Mouse (Mus musculus) cerebellum, postnatal 4 days (tissue): ENCODE data around the gene Washc2.
"Not testable (repeated sequence)": the region's sequence is repeated elsewhere in the genome, so short reads cannot be mapped to it uniquely, and the experiment has no call there.

Experiments
- DNase-seq, 2 experiments: peaks; one replicate each; pipeline ENCODE4 v3.0.0; 2022; ENCODE audit warnings: low spot score in 2 of 2, mixed read lengths in 1 of 2

The Washc2 gene

DNA sequence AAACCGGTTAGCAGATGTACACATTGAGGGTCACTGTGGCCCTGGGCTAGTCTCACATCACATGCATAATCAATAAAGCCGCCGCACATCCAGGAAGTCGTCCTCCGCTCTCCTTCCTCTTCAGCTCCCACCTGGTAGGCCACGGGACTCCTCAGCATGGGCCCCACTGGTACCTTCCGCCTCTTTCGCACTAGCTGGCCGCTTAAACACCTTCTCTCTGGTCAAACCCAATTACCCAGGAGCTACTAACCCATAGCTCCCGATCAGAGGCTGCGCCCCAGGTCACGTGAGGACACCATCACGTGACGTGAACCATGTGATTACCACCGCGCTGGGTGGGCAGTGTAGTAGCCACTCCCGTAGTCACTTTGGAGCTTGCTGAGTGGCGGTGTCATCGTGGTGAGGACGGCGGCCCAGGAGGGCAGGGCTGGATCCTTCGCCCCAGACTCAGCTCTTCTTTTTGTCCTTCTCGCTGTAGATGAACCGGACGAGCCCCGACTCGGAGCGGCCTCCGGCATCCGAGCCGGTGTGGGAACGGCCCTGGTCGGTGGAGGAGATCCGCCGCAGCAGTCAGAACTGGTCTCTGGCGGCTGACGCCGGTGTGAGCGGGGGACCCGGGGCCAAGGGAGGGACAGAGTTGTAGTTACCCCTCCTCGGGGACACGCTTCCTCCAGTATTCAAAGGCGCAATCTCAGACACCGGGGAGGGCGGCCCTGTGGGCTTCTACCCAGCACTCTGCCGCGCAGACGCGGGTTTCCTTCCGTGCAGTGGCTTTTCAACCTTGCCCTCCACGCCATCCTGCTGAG, at the start of gene Washc2:
Gene Washc2, plus strand, starts transcription at position 310 of the 806 bp plus-strand sequence.
- DNase-seq: peak; percentile 78 to 92

DNA sequence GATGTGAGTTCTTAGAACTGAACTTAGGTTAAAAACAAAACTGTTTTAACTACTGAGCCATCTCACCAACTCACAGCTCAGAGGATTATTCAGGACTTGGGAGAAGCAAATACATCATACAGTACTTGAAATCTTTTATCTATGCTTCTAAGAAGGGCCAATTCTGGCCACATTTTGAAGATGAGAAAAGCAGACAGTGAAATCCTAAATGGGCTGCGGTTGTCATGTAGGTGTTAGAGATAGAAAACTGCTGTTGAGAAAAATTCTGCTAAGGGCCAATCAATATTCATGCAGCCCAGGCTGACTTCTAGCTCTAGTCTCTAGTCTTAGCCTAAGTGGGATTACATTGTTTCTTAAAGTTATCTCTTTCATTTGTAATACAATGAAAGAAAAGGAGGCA, 41.5 kb upstream of the Washc2 start:
- no peak for DNase-seq

DNA sequence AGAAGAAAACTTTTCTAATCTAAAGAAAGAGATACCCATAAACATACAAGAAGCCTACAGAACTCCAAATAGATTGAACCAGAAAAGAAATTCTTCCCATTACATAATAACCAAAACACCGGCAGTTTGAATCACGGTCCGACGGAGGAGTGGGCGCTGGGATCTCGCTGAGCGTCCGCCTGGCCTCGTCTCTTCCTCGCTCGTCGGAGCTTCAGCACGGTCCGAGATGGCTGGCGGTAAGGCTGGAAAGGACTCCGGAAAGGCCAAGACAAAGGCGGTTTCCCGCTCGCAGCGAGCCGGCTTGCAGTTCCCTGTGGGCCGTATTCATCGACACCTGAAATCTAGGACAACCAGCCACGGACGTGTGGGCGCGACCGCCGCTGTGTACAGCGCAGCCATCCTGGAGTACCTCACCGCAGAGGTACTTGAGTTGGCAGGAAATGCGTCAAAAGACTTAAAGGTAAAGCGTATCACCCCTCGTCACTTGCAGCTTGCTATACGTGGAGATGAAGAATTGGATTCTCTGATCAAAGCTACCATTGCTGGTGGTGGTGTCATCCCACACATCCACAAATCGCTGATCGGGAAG, 34.2 kb upstream of the Washc2 start:
- DNase-seq: peak in 1 of 2 experiments; percentile 13

DNA sequence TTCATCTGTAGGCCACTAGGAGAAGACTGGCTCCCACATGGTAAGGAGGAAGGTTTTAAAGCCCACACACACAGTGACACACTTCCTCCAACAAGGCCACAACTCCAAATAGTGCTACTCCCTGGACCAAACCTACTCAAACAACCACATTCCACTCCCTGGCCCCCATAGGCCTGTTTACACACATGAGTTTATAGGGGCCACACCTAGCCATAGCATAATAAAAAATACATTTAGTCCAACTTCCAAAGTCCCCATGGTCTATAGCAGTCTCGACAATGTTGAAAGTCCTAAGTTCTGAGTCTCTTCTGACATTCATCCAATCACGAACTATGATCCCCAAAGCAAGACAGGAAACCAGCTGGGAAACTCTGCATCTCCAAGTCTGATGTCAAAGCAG, 29.5 kb upstream of the Washc2 start:
- no peak for DNase-seq

DNA sequence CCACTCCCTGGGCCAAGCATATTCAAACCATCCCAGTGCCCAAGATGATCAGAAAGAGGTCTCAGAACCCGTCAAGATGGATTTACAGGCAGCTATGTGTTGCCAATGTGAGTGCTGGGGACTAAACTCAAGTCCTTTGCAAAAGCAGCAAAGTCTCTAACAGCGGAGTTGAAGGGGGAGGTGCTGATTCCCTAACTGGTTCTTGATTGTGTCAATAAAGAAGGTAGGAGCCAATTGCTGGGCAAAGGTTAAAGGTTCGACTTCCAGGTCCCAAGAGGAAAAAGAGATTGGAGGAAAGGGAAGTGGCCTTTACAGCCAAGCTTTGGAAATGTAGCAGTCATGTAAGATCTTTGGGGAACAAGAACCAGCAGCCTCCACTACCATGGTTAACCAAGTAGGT, 27.1 kb upstream of the Washc2 start:
- no peak for DNase-seq

DNA sequence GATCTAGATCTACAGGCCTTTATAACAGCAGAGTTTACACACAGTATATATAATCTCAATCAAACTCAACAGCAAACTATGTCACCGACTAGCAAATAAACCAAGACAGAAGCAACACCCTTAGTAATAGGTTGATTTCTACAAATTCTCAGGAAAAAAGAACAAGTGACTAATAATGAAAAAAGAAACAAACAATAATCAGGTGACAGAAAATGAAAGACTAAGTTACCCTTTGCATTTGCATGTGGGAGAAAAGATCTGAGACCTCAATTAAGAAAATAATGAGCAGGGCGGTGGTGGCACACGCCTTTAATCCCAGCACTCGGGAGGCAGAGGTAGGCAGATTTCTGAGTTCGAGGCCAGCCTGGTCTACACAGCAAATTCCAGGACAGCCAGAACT, 24.3 kb upstream of the Washc2 start:
- no peak for DNase-seq

DNA sequence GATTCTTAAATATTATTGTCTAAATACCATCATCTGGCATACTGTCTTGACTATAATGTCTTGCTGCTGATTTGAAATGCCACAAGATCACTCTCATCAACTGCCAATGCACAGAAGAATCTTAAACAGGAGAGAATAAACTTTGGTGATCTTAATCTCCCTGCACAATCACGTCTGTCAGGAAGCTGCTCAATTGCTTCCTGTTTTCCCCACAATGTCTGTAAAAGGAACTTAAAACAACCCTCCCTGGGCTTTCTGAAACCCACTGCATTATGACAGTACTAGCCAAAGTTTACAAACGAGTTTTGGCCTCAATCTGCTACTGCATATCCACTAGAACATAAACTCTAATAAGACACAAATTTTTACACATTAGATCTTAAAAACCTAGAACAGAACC, 21.4 kb upstream of the Washc2 start:
- DNase-seq: no peak

DNA sequence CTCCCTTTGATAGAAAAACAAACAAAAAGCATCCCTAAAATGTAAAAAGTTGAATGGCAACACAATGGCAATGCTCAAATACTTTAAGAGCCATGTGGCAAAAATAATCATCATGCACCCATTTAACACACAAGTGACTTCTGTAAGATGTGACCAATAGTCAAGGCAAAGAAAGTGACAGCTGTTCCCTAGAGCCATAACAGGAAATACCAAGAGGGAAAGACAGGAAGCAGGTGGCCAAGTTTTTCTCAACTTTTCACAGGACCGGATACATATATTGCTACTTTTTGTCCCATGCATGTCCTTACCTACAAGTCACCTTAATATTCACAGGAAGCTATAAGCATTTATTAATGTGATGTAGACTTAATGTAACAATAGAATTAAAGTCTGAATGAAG, 18.4 kb upstream of the Washc2 start:
- no peak for DNase-seq

DNA sequence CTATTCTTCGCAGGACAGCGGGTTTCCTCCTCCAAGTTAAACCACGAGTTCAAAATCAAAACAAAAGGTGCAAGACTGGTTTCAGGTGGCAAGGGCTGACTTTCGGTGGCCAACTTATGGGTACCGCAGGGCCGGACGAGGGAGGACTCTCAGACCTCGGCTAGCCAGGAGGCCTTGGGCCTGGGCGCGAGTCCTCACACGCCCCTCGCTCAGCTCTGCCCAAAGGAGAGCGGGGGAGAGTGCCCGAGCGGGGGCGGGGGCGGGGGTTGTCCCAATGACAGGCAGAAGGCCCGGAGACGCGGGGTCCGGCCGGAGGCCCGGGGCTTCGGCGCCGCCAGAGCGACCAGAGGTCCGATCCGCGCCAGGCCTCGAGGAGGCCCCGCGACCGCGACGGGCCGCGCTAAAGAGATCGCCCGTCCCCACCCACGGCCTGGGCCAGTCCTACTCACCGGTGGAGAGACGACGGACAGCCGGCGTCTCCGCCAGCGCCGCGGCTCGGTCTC, 15.0 kb upstream of the Washc2 start:
- no peak for DNase-seq

DNA sequence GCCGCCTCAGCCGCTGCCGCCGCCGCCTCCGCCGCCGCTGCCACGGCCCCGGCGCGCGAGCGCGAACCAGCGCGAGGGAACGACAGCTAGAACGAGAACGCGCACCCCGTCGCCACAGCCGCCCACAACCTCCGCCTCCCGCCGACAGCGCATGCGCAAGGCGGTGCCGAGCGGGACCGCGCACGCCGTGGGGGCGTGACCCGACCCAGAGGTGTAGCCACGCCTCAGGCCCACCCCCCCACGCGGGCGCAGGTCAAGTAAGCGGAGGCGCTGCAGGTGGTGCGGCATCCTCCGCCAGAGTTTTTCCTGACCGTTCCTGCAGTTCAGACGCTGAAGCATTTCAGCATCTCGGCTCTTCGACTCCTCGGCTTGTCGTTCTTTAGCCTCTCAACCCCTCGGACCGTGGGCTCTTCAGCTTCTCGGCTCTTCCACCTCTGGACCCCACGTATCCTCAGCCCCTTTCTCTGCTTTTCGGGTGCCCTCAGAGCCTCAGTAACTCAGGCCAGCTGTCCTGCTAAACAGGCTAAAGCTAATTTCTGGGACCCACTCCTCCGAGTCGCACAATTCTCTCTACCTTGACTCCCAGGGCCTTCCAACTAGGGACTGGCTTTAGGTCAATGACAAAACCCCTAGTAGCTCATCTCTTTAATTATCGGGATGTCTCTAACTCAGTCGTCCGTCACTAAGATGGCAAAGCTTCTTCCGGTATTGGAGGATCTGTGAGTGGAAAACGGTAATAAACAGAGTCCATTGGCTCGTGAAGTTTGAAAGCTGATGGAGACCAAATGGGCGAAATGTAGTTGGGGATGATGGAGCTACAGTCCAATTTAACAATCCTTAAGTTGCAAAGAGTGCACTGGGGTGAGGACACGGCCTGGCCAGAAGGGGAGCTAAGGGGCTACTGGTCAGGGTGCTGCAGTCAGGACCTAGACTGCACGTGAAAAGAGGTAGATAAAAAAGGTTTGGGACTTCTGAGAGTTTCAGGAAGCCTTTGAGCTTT, 14.1 kb upstream of the Washc2 start, which contains the start of gene Tmcc1:
Gene Tmcc1, minus strand, starts transcription at position 93 of the 1,000 bp plus-strand sequence.
- peak; percentile 98 to 99 for DNase-seq

DNA sequence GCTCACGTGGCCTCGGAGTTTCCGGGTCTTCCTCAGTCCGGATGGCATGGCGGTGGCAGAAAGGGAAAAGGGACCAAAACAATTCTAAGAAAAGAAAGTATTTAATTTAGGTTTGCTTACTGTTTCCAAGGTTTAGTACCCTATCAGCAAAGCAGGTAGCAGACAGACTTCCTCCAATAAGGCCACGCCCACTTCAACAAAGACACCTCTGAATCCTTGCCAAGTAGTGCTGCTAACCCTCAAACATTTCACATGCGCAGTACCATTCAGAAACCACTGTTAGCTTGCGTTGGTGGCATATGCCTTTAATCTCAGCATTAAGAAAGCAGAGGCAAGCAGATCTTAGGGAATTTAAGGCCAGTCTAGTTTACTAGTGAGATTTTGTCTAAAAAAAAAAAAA, 12.0 kb upstream of the Washc2 start:
- DNase-seq: no peak

DNA sequence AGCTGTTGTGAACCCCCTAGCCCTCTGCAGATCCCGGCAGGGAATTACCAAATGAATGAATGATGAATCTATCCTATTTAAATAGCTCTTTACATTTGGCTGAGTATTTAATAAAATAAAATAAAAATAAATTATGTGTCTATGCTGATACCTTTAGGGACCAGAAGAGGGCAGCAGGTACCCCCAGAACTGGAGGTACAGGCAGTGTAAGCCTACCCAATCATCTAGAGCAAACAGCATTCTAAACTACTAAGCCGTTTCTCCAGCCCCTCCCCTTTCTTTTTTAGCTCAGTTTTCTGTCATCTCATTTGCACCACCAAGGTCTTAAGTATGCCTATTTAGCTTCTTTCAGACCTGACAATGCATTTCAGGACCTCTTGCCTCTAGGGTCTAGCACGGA, 9.7 kb upstream of the Washc2 start:
- no peak for DNase-seq

DNA sequence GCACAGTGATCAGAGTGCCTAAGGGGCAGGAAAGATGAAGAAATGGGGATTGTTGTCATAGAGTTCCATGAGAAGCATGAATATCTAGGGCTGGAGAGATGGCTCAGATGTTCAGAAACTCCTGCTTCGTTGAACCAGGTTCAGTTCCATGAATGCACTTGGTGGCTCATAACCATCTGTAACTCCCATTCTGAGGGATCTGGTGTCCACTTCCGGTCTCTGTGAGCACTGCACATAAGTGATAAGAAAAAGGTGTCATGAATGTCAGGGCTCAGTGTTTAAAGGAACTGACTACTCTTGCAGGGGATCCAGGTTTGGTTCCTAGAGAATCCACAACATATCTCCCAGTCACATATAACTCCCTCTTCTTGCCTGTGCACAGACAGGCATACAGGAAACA, 8.2 kb upstream of the Washc2 start:
- DNase-seq: no peak

DNA sequence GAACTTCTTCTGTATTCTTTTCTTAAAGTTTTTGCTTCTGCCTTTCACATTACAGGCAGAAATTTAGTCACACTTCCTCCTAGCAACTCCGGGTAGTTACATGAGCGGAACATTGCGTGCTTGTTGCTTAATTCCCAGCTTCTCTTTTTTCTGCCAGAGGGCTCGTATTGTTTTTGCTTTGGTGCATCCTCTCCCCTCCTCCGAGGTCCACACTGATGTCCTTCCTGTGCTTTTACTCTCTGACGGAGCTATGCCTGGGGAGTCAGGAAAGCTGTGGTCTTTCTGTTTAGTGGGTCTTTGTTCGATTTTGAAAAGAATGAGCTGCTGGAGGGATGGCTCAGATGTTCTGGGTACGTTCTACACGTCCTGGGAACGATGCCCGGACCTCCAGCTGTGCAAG, 19.9 kb downstream of the Washc2 start:
- DNase-seq: no peak

DNA sequence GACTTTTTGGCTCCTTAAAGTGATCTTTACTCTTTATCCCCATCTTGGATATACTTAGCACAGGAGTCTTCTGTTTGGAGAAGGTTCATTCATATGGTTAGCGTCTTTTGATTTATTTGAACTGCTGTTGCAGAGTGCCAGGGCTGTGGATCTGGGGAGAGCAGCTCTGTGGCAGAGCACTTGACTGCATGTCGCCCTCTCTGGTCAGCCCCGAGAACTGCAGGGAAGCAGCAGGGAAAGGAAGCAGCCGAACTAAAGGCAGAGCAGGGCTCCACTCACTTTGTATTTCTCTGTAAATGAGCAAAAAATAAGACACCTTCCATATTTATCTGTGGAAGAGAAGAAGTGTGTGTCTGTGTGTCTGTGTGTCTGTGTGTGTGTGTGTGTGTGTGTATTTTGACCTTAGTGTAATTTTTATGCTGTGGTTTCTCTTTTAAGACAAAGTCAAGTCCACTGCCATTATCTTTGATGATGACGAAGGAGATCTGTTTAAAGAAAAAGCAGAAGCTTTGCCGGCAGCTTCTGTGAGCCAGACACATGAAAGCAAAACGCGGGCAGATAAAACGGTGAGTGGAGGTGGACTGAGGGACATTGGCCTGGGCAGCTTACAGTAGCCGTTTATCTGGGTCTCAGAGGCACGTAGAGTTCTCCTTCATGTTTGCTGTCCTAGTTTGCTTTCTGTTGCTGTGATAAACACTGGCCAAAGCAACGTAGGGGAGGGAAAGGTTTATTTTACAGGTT, 21.1 kb downstream of the Washc2 start:
- DNase-seq: peak; percentile 37 to 68

DNA sequence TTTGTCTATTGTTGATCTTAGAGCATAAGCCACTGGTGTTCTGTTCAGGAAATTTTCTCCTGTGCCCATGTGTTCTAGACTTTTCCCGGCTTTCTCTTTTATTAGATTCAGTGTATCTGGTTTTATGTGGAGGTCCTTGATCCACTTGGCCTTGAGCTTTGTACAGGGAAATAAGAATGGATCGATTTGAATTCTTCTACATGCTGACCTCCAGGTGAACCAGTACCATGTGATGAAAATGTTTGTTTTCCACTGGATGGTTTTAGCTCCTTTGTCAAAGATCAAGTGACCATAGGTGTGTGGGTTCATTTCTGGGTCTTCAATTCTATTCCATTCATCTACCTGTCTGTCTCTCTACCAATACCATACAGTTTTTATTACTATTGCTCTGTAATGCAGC, 27.0 kb downstream of the Washc2 start:
- DNase-seq: not testable (repeated sequence)

DNA sequence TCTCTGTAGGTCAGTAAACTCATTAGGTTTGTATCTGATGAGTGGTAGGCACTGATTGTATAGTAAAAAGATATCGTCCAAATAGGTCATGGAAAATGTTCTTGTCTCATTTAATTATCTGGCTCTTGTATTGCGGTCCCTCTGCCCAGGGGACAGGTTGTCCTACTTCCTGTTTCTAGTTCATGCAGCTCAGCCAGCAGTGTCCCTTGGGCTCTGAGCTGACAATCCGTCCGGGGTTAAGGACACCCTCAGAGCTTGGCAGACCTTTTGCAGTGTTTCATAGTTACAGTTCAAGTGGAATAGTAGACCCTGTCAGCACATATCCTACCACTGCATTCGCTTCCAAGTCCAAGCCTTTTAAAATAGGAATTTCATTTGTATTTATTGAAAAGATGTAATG, 27.5 kb downstream of the Washc2 start:
- DNase-seq: no peak

DNA sequence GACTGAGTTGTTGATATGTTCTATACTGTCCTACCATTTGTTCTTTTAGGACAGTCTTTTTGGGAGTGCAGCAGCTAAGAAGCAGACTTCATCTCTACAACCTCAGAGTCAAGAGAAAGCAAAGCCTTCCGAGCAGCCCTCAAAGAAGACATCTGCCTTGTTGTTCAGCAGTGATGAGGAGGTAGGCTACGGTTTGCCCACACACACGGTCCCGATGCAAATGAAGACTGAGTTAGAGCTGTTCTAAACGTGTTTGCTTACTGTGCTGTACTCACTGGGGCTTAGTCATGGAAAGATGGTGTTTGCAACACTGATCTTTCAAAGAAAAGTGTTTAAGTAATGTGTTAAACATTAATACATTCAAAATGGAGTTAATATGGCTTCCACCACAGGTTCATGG, 30.2 kb downstream of the Washc2 start:
- no peak for DNase-seq

DNA sequence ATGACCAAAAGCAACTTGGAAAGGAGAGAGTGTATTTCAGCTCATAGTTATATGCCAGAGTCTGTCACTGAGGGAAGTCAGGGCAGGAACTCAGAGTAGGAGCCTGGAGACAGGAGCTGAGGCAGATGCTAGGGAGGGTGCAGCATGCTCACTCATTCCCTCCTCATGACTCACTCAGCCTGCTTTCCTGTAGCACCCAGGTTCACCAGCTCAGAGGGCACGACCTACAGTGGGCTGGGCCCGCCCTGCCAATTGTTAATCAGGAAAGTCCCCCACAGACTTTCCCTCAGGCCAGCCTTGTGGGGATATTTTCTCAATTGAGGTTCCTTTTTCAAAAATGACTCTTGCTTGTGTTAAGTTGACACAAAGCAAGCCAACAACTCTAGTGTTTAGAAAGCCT, 32.5 kb downstream of the Washc2 start:
- DNase-seq: no peak

DNA sequence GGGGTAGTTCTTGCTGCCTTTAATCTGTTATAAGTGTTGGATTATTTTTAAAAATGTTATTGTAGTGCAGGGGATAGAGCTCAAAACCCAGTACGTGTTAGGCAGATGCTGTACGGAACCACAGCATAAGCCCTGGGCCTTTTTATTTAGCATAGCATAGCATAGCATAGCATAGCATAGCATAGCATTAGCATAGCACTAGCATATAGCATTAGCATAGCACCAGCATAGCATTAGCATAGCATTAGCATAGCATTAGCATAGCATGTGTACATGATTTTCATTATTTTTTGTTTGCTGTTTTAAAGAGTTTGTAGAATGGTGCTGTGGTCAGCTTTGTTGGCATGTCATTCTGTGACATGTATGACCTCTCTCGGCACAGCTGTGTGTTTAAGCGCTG, 51.8 kb downstream of the Washc2 start:
- DNase-seq: no peak

DNA sequence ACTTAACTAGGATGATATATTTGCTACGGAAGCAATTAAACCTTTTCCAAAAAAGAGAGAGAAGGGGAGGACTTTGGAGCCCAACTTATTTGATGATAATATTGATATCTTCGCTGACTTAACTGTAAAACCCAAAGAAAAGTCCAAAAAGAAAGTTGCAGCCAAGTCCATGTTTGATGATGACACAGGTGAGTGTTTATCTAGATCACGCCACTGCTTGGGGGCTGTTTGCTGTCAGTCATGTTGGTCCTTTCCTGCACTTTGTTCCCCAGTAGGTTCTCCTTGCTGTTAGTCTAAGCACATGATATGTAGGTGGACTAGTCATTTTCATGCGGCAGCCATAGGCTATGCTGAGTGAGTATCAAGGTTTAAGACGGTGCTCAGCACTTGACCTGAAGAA, 52.6 kb downstream of the Washc2 start:
- no peak for DNase-seq
